In genomic region chr12:16001811-16002210, GRCm38 (mm10) we compare ENCODE assay signal across 17 mouse cellular contexts.
"Had no signal": no experiment of that assay in that cellular context is flagged by ENCODE, and none has a peak within 500 bp of the region (broad histone marks: within the 10 kb centered on the region; RNA-seq: fewer than 3 reads in every experiment).

No protein-coding gene starts in this region.

- H3K27ac ChIP-seq: lung, embryonic 15.5 days; macrophage; midbrain, embryonic 12.5 days; midbrain, embryonic 15.5 days; neural tube, embryonic 12.5 days; stomach, embryonic 15.5 days; stomach, postnatal 0 days had no signal

- H3K4me3 ChIP-seq: lung, embryonic 15.5 days; megakaryocyte, embryonic 14.5 days; midbrain, embryonic 12.5 days; midbrain, embryonic 15.5 days; neural tube, embryonic 12.5 days; stomach, embryonic 15.5 days had no signal

- H3K4me1 ChIP-seq: lung, embryonic 15.5 days; midbrain, embryonic 12.5 days; midbrain, embryonic 15.5 days; neural tube, embryonic 12.5 days; stomach, embryonic 15.5 days had no signal

- DNase-seq: liver, postnatal 0 days; lung, adult 2 months; lung, postnatal 14 days; lung, postnatal 36 days; right cerebral cortex, postnatal 14 days; thymus, adult 2 months; thymus, postnatal 25 days; thymus, postnatal 4 days had no signal

- ATAC-seq: liver, postnatal 0 days; lung, postnatal 0 days; midbrain, embryonic 15.5 days had no signal

- H3K4me2 ChIP-seq: lung, embryonic 15.5 days; midbrain, embryonic 12.5 days; midbrain, embryonic 15.5 days; neural tube, embryonic 12.5 days; stomach, embryonic 15.5 days had no signal

- H3K9ac ChIP-seq: liver, postnatal 0 days; lung, embryonic 15.5 days; midbrain, embryonic 12.5 days; midbrain, embryonic 15.5 days; neural tube, embryonic 12.5 days; stomach, embryonic 15.5 days had no signal

- H3K27me3 ChIP-seq: lung, embryonic 15.5 days; midbrain, embryonic 12.5 days; midbrain, embryonic 15.5 days; neural tube, embryonic 12.5 days; stomach, embryonic 15.5 days had no signal

- H3K36me3 ChIP-seq: lung, embryonic 15.5 days; midbrain, embryonic 12.5 days; midbrain, embryonic 15.5 days; neural tube, embryonic 12.5 days; stomach, embryonic 15.5 days had no signal

- H3K9me3 ChIP-seq: lung, embryonic 15.5 days; megakaryocyte, embryonic 14.5 days; midbrain, embryonic 12.5 days; midbrain, embryonic 15.5 days; neural tube, embryonic 12.5 days; stomach, embryonic 15.5 days had no signal
